Mouse (Mus musculus) heart, postnatal 0 days (tissue): ENCODE data around the gene Gm37240.
A peak's percentile ranks its signal among the peaks of the same experiment; 100 is the strongest.

Experiments used
- CTCF ChIP-seq: IDR thresholded peaks from 2 replicates; pipeline ENCODE4 v1.5.1; 2016; ENCODE audit warnings: antibody characterized with exemption, control low read depth, low read depth
- EP300 ChIP-seq: IDR thresholded peaks from 2 replicates; pipeline ENCODE4 v1.6.1; 2016; ENCODE audit warnings: antibody characterized with exemption, low read depth

DNA sequence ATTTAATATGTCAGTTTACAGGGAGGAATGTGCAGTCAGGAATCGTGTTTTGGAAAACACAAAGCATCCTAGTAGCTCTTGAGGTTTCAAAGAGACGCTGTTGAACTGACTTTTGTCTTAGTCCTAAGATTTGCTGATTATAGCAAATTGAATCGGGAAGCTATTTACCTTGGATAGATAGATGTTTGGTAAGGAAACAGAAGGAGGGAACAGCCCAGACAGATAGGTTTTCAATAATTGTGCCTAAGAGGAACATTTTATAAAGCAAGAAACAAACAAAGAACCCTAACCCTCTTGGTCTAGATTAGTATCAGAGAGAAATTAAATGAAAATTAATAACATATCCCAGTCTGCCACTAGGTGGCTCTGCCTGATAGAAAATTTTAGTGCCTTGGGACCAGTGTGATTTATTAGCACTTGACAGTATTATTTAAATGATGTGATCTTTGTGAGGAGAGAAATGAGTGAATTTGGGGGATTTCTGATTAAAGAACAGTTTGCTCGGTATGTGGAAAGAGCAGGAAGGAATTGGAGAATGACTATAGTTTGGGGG lies 1194.6 kb downstream of the Gm37240 start:
- peak; percentile 77 for TF ChIP-seq CTCF
- TF ChIP-seq EP300: no peak
